Mouse (Mus musculus) thymus, postnatal 0 days (tissue): ENCODE measurements around the gene Phf20. TPM values are rescaled to one million over a fixed set of nuclear protein-coding genes. Genes with fewer than 3 reads are reported as not detected.
"Not testable (repeated sequence)": the region's sequence is repeated elsewhere in the genome, so short reads cannot be mapped to it uniquely, and the experiment has no call there.

Experiments
- DNase-seq: peaks from one replicate; pipeline ENCODE4 v3.0.0-alpha.2; 2015; ENCODE audit warnings: low spot score
- polyA plus RNA-seq: library from polyadenylated mRNA; unstranded; fragments of >200 nt; fragmentation: Nextera tagmentation; extraction: Ambion mirVana; gene quantifications from 2 replicates; pipeline ENCODE4 v1.2.1, GENCODE M21; 2015

The Phf20 gene
- polyA plus RNA-seq, 1 experiment from 2014 or later: 62.7 TPM

DNA sequence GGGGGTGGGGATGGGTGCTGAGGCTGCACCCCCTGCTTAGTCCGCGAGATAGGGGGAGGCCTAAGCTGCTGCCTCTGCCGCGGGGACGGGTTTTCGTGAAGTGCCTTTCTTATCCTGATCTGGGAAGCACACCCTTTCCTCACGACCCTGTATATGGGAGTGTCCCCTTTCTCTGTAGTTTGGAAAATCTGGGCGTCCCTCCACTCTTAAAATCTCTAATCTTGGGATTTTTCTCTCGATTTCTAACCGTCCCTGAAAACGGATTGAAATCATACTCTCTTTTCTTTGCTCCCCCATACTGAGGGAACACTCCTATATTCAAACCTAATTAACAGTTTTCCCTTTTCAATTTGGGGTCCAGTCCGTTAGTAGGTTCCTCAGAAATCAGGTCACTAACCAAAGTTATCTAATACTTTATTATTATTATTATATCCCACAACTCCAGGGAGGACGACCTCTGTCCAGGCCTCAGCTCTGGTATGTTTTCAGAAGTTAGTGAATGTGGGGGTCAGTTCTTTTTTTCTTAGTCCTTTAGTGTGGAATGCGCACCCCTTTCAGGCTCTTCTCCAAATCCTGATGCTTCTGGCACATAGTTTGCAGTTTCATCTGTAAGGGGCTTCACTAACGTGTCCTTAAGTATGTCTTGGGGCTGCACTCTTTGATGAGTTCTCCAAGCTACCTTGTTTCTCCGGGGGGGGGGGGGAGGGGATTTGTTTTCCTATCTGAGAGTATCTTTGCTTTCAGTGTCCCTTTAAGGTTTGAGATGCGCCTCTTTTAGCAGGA is 1.1 kb downstream of the Phf20 start:
- no peak for DNase-seq

DNA sequence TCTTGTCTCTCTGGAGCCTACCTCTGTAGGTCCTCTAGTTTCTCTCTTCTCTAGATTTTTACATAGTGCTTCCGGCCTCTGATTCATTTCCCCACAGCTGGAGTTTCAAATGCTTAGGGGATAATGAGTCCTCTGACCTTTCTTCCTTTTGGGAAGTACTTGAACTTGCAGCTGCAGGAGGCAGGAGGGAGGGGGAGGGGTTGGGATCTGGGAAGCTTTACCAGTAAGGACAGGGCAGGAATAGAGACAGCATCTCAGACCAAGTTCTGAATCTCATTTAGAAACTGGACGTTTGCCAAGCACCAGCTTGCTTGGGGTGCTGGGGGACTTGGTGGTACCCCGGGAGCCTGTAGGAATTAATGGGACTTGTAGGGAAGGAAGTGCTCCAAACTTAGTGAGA is 3.7 kb downstream of the Phf20 start:
- DNase-seq: no peak

DNA sequence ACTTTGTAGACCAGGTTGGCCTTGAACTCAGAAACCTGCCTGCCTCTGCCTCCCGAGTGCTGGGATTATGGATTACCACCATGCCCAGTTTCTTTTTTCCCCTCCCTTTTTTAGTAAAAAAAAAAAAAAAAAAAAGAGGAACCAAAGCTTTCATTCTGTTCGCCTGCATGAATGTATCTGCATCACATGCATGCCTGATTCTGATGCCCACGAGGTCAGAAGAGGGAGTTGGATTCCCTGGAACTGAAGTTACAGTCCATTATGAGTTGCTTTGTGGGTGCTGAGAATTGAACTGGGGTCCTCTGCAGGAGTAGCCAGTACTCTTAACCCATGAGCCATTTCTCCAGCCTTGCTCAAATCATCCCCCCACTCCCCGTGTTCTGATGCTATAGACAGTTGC is 5.2 kb downstream of the Phf20 start:
- no peak for DNase-seq

DNA sequence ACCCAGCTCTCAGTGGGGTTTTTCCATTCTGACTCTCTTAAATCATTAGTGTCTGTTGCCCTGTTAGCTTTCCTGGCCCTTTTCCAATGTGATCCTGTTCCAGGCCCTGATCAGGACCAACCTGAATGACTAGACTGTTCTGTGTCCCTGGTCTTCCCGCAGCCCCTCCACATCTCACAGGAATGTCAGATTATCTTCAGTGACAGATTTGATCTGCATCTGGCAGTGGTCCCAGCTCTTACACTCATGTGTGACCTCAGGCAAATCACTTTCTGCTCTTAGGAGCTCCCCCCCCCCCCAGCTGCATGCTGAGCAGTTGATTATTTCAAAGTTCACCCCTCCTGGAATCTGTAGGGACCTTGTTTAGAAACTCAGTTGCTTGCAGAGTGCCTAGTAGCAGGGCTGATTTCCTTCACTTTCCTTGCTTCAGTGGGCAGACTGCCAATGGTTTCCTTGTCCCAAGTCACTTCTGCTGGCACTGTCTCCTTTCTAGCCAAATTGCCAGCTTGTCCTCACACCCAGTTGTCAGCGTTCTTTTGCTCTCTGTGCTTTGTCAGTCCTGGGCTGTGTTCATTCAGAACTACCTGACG is 6.7 kb downstream of the Phf20 start:
- no peak for DNase-seq

DNA sequence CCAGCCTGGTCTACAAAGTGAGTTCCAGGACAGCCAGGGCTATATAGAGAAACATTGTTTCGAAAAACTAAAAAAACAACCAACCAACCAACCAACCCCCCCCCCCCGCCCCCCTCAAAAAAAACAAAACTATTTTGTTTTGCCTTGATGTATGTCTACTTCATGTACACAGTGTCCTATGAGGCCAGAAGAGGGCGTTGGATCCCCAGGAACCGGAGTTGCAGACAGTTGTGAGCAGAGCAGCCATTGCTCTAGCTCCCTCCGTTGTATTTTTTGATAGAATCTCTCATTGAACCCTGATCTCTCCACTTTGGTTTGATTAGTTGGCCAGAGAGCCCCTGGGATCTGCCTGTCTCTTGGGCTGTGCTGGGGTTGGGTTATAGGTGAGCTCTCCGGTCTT is 7.7 kb downstream of the Phf20 start:
- DNase-seq: no peak

DNA sequence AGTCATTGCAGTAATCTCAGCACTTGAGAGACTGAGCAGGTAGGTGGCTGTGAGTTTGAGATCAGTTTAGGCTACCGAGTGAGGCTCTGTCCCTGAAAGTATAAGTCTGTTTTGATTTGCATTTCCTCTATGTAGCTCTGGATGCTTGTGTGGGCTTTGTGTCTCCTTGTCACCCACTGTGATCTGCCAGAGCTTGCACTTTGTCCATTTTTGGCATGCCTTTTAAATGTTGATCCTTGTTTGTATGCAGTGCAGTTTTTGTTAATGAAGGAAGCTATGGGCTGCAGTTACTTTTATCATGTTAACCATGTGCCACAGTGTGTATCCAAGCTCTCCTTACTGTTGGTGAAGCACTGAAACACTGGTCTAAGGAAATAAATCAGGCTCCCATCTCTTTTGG is 21.5 kb downstream of the Phf20 start:
- no peak for DNase-seq

DNA sequence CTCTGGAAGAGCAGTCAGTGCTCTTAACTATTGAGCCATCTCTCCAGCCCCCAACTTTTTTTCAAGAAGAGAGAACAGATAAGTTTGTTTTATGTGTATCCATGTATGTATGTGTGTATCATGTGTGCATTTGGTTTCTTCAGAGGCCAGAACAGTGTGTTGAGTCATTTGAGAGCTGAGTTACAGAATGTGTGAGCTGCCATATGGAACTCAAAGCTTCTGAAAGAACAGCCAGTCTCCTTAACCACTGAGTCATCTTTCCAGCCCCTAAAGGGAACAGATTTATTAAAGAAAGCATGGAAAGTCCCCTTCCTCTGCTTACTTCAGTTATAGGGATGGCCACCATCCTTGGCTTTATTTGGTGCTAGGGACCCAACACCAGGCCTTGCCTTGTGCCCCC is 25.8 kb downstream of the Phf20 start:
- DNase-seq: no peak

- DNase-seq: no peak
These were observed 27.8 kb downstream of the Phf20 start for GRCm38 (mm10) chr2:156224043-156224442.

DNA sequence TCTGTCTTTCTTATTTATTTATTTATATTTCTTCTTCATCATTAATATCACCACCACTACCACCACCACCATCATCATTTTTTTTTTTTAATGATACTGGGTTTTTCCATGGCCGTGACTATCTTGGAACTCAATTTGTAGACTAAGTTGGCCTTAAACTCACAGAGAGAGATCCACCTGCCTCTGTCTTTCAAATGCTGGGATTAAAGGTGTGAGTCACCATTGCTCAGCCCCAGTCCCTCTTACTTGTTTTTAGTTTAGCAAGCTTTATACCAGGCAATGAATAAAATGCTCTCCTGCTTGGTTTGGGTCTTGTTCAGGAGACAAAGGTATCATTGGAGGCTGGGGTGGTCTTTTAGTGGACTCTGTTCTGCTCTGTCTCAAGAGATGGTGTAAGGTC is 31.4 kb downstream of the Phf20 start:
- no peak for DNase-seq

GRCm38 (mm10) chr2:156229171-156229570 is 32.9 kb downstream of the Phf20 start:
- DNase-seq: no peak

GRCm38 (mm10) chr2:156231340-156231739 is 35.1 kb downstream of the Phf20 start:
- DNase-seq: no peak

DNA sequence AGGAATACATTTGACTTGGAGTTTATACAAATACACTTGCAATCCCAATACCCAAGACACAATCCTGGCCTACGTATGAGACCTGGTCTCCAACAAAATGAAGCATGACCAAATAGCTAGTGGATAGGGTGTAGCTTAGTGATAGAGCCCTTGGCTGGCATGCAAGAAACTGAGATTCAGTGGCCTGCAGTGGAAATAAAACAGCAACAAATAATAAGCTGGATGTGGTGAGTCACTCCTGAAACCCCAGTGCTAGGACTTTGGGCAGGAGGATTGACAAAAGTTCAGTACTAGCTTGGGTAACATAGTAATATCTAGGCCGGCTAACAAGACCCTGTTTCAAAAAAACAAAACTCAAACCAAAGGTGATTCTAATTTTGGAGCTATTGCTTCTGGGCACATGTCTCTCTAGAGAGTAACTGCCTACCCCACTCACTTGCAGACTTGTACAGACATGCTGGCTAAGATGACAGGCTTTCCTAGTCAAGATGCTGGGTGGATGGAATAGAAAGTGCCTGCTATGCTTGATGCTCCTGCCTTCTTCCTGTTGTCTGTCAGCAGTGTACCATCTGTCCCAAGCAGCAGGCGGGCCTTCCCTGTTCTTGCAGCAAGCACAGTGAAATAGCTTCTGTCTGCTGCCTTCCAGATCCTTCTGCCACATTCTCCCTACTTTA is 37.1 kb downstream of the Phf20 start:
- no peak for DNase-seq

GRCm38 (mm10) chr2:156234016-156234415 is 37.8 kb downstream of the Phf20 start:
- not testable (repeated sequence) for DNase-seq

DNA sequence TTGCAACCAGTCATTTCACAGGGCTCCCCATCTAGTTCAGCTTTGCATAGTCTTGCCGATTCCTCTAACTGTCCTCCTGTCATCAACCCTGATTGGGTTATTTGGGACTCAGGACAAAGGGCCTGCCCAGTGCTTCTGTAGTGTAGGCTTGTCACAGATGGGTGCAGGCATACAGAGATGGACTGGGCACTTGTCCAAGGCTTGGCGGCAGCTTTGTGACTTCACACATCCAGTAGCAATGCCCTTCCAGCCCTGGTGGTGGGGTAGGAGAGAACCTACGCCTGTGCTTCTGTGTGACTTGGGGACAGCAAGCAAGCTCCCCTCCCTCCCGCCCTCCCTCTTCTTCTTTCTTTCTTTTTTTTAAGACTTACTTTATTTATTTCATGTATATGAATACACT is 39.6 kb downstream of the Phf20 start:
- DNase-seq: no peak

DNA sequence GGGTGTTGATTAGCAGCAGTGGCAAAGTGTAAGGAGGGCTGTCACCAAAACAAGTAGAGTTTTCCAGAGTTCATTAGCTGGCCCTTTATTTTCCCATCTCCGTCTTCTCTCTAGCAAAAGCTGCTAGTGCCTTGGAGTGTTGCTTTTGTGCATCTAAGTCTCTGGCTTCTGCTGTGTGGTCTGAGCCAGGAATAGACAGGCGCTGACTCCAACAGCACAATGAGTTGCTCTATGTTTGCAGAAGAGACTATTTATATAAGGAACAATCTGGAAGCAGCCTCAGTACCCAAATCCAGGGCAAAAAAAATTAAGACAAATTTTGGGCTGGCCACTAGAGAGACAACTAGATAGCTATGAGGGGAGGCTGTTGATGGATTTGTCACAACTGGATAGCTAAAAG is 45.4 kb downstream of the Phf20 start:
- no peak for DNase-seq

DNA sequence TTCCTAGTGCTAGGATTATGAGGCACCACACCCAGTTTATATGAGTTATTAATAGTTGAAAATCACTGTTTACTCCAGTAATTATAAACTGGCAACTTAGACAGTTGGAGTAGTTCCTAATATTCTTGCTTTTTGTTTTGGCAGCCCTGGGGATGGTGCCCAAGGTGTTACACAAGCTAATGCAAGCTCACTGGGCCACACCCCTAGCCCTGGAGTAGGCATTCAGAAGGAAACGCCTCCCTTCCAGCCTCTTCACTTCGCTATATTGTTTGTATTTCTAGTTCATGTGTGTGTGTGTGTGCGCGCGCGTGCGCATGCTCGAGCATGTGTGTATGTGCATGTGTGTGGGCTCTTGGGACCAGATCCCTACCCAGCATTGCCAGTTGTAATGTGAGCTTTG is 46.7 kb downstream of the Phf20 start:
- DNase-seq: no peak

- no peak for DNase-seq
These were observed 51.3 kb downstream of the Phf20 start for GRCm38 (mm10) chr2:156247599-156247998.

GRCm38 (mm10) chr2:156250761-156251160 is 54.5 kb downstream of the Phf20 start:
- DNase-seq: no peak

DNA sequence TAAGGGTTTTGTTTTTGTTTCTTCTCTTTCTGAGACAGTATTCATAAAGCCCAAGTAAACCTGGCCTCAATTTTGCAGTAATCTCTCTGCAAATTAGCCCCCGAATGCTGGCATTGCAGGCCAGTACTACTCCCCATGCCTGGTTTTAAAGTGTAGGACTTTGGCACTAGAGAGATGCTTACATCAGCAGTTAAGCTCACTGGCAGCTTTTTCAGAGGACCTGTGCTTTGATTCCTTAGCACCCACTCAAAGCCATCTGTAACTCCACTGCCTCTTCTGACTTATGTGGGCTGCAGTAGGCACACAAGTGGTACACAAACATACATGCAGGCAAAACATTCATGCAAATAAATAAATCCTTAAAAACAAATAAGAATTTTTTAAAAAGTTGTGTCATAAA is 55.0 kb downstream of the Phf20 start:
- DNase-seq: no peak

DNA sequence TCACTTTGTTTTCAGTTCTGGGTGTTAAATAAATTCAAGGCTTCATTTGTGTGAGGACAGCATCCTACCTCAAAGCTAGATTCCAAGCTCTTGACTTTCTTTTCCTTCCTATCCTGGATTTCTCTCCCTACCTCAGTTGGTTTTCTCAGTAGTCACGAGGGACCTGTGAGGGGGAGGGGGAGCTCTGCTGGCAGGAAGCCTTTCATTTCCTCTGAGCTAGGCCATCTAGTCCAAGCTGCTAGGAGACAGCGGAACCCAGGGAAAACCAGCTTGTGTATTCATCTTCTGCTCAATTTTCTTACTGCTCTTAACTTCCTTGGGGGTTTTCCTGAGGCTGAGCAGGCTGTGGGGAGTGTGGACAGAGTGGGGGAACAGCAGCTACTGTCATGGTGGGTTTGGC is 60.8 kb downstream of the Phf20 start:
- peak; percentile 50 for DNase-seq

GRCm38 (mm10) chr2:156257922-156258761 is 61.9 kb downstream of the Phf20 start:
- DNase-seq: no peak

DNA sequence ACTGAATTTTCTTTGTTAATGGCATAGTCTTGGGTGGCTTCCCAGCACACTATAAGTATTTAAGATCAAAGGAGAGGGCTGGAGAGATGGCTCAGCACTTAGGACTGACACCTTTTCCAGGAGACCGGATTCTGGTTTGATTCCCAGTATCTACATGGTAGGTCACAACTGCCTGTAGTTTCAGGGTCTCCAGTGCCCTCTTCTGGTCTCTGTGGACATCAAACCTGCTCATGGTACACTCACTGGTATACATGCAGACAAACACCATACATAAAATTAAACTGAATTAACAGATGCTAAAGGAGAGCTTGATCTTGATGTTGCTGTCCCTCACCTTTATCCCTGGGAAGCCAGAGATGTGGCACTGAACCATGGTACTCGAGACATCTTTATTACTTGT is 64.7 kb downstream of the Phf20 start:
- no peak for DNase-seq
